Mouse (Mus musculus): ENCODE data around the gene Fubp1.

- no peak for TF ChIP-seq POLR2A (IDR thresholded peaks at IDR 0.05; ENCODE audit: low read depth, low read length)
- TF ChIP-seq CTCF (IDR thresholded peaks at IDR 0.05; ENCODE audit: extremely low read depth, insufficient read length, insufficient replicate concordance, low read depth, low read length): no peak
Measured at GRCm38 (mm10) chr3:152179285-152179684, 30.9 kb upstream of the Fubp1 start.
